Mouse (Mus musculus) central nervous system, embryonic 11.5 days (tissue): ENCODE measurements around the gene Defb47. TPM values are rescaled to one million over a fixed set of nuclear protein-coding genes. Genes with fewer than 3 reads are reported as not detected.

Experiments
- polyA plus RNA-seq: library from polyadenylated mRNA; depleted of rRNA; stranded (reverse); fragments of >200 nt; gene quantifications from 2 replicates; pipeline ENCODE4 v1.2.3, GENCODE M21; 2012; rRNA removed

The Defb47 gene
- not detected in 2 replicates for polyA plus RNA-seq

GRCm38 (mm10) chr14:62997777-62998176 lies at the start of gene Defb47:
Defb47 (plus strand) TSS chr14:62998077.

GRCm38 (mm10) chr14:62984410-62984809 lies 13.5 kb upstream of the Defb47 start, which contains the start of gene Defb48:
Defb48 (minus strand) TSS chr14:62984510.

GRCm38 (mm10) chr14:63011471-63011870 lies 13.6 kb downstream of the Defb47 start, which contains the start of gene Defb43:
Defb43 (plus strand) TSS chr14:63011771.

GRCm38 (mm10) chr14:63046691-63047090 lies 48.8 kb downstream of the Defb47 start, which contains the start of gene Defb42:
Defb42 (plus strand) TSS chr14:63046991.

GRCm38 (mm10) chr14:63049910-63050370 lies 52.1 kb downstream of the Defb47 start, which contains the start of gene Defb30:
Defb30 (minus strand) TSS chr14:63049960.

Other genes starting within 250 kb of the Defb47 start
- gene Ints6, start 236.9 kb upstream of the Defb47 start, polyA plus RNA-seq: 18.3 and 20.9 TPM in 2 replicates
- gene Wdfy2, start 160.4 kb upstream of the Defb47 start, polyA plus RNA-seq: 10.3 and 14.2 TPM in 2 replicates
- 0.14 TPM in 1 of 2 replicates, not detected in the other for gene Defb48, start 13.6 kb upstream of the Defb47 start, polyA plus RNA-seq
- not detected in 2 replicates for gene Defb43, start 13.7 kb downstream of the Defb47 start, polyA plus RNA-seq
- 0.17 and 0.21 TPM in 2 replicates for gene Defb42, start 48.9 kb downstream of the Defb47 start, polyA plus RNA-seq
- gene Defb30, start 51.9 kb downstream of the Defb47 start, polyA plus RNA-seq: not detected in 2 replicates